Mouse (Mus musculus) forebrain, embryonic 13.5 days (tissue): Measurements from ENCODE around the gene Cntnap4. TPM values are rescaled to one million over a fixed set of nuclear protein-coding genes. Genes with fewer than 3 reads are reported as not detected.

Source experiments
- ATAC-seq: fragments of 200-750 bp; cut with Nextera tagmentation; 2 replicates; pipeline ENCODE4 v1.8.0; 2017
- H3K27ac ChIP-seq: fragments of 300-500 bp; sonication (generic); 2 replicates; pipeline ENCODE4 v1.5.1; 2015; ENCODE audit warnings: inconsistent platforms, mild to moderate bottlenecking, moderate library complexity
- H3K27me3 ChIP-seq: fragments of 300-500 bp; sonication (generic); 2 replicates; pipeline ENCODE4 v1.6.1; 2015; ENCODE audit warnings: mild to moderate bottlenecking, inconsistent platforms
- H3K36me3 ChIP-seq: fragments of 300-500 bp; sonication (generic); 2 replicates; pipeline ENCODE4 v1.6.1; 2015; ENCODE audit warnings: mild to moderate bottlenecking, inconsistent platforms; ENCODE audit not compliant: poor library complexity, severe bottlenecking
- H3K4me1 ChIP-seq: fragments of 300-500 bp; sonication (generic); 2 replicates; pipeline ENCODE4 v1.6.1; 2015; ENCODE audit warnings: inconsistent platforms
- H3K4me2 ChIP-seq: fragments of 300-500 bp; sonication (generic); 2 replicates; pipeline ENCODE4 v1.6.1; 2015; ENCODE audit warnings: inconsistent platforms, mild to moderate bottlenecking, moderate library complexity
- H3K4me3 ChIP-seq: fragments of 300-500 bp; sonication (generic); 2 replicates; pipeline ENCODE4 v1.5.1; 2015; ENCODE audit warnings: mild to moderate bottlenecking, inconsistent platforms
- H3K9ac ChIP-seq: fragments of 300-500 bp; sonication (generic); 2 replicates; pipeline ENCODE4 v1.6.1; 2015; ENCODE audit warnings: mild to moderate bottlenecking, inconsistent platforms
- H3K9me3 ChIP-seq: fragments of 300-500 bp; sonication (generic); replicated peaks from 2 replicates; pipeline ENCODE4 v1.6.1; 2016; ENCODE audit warnings: inconsistent platforms
- WGBS: fragments of 180-500 bp; shearing (Covaris S2); methylation state at CpG from one replicate; pipeline ENCODE4 v1.1.7; 2015; 5-methylcytosine and 5-hydroxymethylcytosine counted together
- polyA plus RNA-seq: library from polyadenylated mRNA; unstranded; fragments of >200 nt; fragmentation: Nextera tagmentation; extraction: Ambion mirVana; gene quantifications from 2 replicates; pipeline ENCODE4 v1.2.1, GENCODE M21; 2015

Cntnap4 gene
- polyA plus RNA-seq: 6.2 and 8.4 TPM in 2 replicates

DNA sequence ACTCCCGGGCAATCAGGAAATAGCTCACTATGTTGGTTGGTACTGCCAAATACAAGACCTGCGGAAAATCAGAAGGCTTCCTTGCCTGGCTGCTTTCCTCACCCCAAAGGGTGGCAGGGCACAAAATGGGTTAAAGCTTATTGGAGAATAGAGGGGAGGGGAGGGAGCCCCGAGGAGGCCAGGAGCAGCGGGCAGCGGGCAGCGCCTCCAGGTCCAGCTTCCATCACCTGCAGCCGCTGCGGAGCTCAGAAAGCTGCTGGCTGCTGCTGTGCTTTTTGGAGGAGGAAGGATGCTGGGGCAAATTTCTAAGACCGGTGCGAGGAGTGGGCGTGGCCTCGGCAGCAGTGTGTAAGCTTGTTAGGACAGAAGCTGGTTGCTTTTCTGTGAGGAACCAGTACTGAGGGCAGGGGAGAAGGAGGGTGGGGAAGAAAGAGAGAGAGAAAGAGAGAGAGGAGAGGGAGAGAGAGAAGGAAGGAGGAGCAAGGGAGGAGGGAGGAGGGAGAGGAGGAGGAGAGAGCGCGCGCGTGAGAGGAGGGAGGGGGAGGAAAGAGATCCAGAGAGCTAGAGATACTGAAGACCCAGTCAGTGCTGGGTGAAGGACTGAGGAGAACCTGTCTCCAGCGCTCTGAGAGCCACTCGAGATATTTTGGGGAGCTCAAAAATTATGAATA, at the start of gene Cntnap4:
Cntnap4 (plus strand) TSS at position 573 of the 671 bp plus-strand sequence.
- peak within 1 kb of the TSS; percentile 71 for H3K9ac ChIP-seq
- H3K4me3 ChIP-seq: peak within 1 kb of the TSS; percentile 62
- H3K4me2 ChIP-seq: peak within 1 kb of the TSS; percentile 66
- peak; percentile 88 for ATAC-seq
- no peaks in the 10 kb centered on the region for H3K27me3 ChIP-seq
- no peaks in the 10 kb centered on the region for H3K9me3 ChIP-seq
- peaks cover 22% of the 10 kb centered on the region for H3K4me1 ChIP-seq
- no peaks in the 10 kb centered on the region for H3K36me3 ChIP-seq
- peak within 1 kb of the TSS; percentile 78 for H3K27ac ChIP-seq
- 2% methylated on average over 18 of the region's 18 CpGs for WGBS

DNA sequence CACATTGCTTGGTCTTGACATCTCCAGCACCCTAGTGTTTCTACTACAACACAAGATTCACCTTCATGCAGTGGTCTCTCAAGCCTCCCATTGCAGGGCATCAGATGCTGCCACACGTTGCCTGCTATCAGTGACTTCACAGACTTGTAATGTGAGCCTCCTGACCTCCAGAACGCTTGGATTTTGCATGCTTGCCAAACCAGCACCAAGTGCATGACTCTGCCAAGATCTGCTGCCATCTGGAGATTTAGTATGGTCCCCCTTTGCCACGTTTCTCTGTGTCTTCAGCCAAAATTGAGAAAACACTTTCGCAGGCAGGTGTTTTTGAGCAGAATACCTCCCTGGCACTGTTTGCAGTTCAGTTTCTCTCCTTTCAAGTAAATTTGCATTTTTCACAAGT, 12.5 kb upstream of the Cntnap4 start:
- 62% methylated on average over 4 of the region's 4 CpGs for WGBS
- Histone ChIP-seq H3K27me3 (no peaks in the 10 kb centered on the region), H3K4me3 (no peak overlapping the region), H3K9ac (no peak overlapping the region), H3K36me3 (no peaks in the 10 kb centered on the region), H3K27ac (no peak overlapping the region), H3K4me2 (no peak overlapping the region), H3K9me3 (no peaks in the 10 kb centered on the region), H3K4me1 (no peaks in the 10 kb centered on the region)
- no peak for ATAC-seq

DNA sequence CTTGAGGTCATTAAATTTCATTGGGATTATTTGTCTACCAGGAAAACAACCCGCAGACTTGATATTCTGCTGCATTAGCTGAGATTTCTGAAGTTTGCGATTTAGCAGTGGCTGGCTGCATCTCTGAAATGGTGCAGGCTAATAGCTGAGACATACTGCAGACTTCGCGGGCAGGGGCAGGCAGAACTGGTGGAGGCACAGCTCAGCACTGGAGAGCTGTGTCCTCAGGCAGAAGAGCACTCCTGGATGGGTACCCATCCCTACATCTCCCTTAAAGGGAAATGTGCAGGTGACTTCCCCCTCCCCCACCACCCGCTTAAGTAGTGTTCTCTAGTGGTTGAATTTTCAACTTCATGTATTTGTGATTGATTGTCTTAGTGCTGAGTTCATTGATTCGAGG, 698 bp downstream of the Cntnap4 start:
- Histone ChIP-seq H3K27me3 (no peaks in the 10 kb centered on the region), H3K36me3 (no peaks in the 10 kb centered on the region), H3K9ac (peak overlapping the region; percentile 71), H3K4me3 (peak overlapping the region; percentile 62), H3K4me1 (peaks cover 22% of the 10 kb centered on the region), H3K4me2 (peak overlapping the region; percentile 66), H3K9me3 (no peaks in the 10 kb centered on the region), H3K27ac (no peak overlapping the region)
- no peak; the same call in 1 of the 2 replicates for ATAC-seq
- whole genome bisulfite sequencing: 9% methylated on average over 6 of the region's 6 CpGs

DNA sequence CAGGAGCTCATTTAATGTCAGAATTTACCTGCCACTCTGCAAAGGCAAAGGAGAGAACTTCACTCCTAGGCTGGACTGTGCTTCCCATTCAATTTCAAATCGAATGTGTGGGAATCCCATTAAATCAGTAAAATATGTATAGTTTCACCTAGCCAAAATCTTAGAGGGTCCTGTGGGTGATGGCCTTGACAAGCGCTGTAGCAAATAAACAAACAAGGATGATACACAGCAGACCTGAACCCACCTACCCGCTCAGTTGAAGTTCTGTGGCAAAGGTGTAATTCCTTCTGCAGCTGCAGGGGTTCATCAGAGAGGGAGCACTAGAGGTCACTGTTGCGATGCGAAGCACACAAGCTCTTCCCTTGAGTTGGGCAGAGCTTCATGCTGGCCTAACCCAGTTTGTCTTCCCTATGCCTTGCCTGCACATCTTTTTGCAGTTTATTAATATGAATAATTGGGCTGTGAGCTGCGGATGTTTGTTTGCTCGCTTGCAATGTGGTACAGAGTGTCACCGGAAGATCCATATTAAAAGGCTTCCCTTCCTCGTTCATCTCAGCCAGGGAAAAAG, 1.6 kb downstream of the Cntnap4 start:
- peak; percentile 76 for ATAC-seq
- H3K4me1 ChIP-seq: peaks cover 22% of the 10 kb centered on the region
- 13% methylated on average over 9 of the region's 9 CpGs for WGBS
- peak overlapping the region; percentile 62 for H3K4me3 ChIP-seq
- H3K36me3 ChIP-seq: no peaks in the 10 kb centered on the region
- peak overlapping the region; percentile 66 for H3K4me2 ChIP-seq
- H3K9ac ChIP-seq: no peak overlapping the region; the same call in 1 of the 2 replicates
- H3K27me3 ChIP-seq: no peaks in the 10 kb centered on the region
- H3K9me3 ChIP-seq: no peaks in the 10 kb centered on the region
- no peak overlapping the region for H3K27ac ChIP-seq

DNA sequence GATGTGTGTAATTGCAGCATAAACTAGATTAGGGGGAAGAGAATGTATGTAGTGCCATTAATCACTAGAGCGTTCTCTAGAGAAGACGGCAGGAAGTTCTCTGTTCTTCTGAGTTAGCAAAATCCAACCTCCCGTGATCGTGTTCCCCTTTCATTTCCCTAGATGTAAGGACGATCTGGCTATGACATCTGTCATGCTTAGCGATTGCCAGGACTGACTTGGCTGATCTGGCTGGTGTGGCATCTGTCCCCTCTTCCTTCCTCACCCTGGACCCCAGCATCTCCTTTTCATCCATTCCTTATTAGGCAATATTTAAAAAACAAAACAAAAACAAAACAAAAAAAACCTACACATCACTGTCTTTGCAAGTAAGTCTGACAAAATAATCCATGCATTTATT, 11.6 kb downstream of the Cntnap4 start:
- Histone ChIP-seq H3K9me3 (no peaks in the 10 kb centered on the region), H3K27ac (no peak overlapping the region; the same call in 1 of the 2 replicates), H3K4me2 (no peak overlapping the region), H3K9ac (no peak overlapping the region), H3K36me3 (no peaks in the 10 kb centered on the region), H3K4me3 (no peak overlapping the region), H3K27me3 (no peaks in the 10 kb centered on the region), H3K4me1 (peaks cover 6% of the 10 kb centered on the region; the same call in 1 of the 2 replicates)
- ATAC-seq: no peak
- 62% methylated on average over 6 of the region's 6 CpGs for WGBS

DNA sequence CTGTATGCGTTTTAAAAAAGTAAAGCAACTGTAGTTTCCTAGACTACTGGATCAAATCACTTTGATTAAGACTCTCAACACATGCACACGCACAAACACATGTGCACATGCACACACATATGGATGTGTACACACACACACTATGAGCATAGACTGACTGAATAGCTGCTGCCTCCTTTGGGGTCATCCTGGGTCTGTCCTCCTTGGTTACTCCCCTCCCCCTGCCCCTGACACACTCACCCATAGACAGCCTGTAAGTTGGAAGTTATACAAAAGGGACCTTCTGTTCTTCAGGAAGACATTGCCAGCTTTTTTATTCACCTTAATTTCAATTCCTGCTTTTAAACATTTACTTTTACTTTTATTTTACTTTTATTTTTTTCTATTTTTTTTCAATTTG, 13.6 kb downstream of the Cntnap4 start:
- 83% methylated on average over 2 of the region's 2 CpGs for WGBS
- Histone ChIP-seq H3K9me3 (no peaks in the 10 kb centered on the region), H3K27me3 (no peaks in the 10 kb centered on the region), H3K27ac (no peak overlapping the region), H3K36me3 (no peaks in the 10 kb centered on the region), H3K4me1 (peaks cover 6% of the 10 kb centered on the region; the same call in 1 of the 2 replicates), H3K9ac (no peak overlapping the region), H3K4me2 (no peak overlapping the region), H3K4me3 (no peak overlapping the region)
- ATAC-seq: no peak

DNA sequence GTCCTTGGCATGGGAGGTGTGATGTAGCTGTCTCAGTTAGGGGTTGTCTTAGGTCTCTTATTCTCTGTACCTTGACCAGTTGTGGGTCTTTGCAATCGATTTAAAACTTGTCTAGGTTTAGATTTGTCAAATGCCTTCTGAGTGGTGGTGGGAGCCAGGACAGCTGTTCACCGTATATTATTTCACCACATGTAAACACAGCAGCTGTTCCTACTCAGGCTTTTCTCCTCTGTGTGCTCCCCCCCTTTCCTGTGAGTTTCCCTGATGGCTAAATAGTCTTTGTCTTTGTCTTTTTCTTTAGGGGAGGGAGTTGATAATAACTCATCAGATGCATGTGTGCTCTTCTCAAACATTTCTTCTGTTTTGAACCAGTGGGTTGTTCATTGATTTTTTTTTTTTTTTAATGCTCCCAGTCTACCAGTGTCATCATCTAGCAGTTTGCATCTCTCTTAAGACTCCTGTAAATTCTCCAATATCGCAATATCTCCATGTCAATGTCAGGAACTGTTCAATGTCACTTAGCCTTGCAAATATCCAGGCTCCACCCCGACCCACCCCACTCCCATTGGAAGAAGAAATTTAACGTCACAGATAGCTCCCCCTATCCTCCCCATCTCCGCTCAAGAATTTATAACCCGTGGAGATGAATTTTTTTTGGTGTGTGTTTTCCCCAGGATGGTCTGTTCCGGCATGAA, 18.7 kb downstream of the Cntnap4 start:
- H3K27me3 ChIP-seq: no peaks in the 10 kb centered on the region
- no peak overlapping the region for H3K27ac ChIP-seq
- 79% methylated on average over 8 of the region's 8 CpGs for WGBS
- no peak for ATAC-seq
- no peak overlapping the region for H3K9ac ChIP-seq
- H3K4me2 ChIP-seq: no peak overlapping the region
- no peaks in the 10 kb centered on the region for H3K9me3 ChIP-seq
- H3K36me3 ChIP-seq: no peaks in the 10 kb centered on the region
- H3K4me1 ChIP-seq: peaks cover 6% of the 10 kb centered on the region; the same call in 1 of the 2 replicates
- no peak overlapping the region for H3K4me3 ChIP-seq

DNA sequence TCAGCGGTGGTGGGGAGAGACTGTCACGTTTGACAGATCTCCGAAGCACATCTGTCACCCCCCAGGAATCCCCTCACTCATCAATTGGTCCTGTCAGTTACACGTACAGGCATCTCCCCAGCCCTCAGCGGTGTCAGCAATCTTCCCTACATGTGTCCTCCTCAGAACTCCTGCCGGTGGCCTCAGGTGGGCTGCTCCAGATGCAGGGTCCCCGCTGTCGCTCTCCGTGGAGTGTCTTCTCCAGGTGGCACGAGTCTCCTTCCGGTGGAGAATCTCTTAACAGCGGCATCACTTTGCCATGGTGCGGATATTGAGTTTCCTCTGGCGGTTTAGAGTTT, 19.2 kb downstream of the Cntnap4 start:
- H3K4me2 ChIP-seq: 0 out of 2 replicates have a peak overlapping the region, but pooled peaks have one; percentile 16
- ATAC-seq: no peak
- WGBS: 78% methylated on average over 14 of the region's 14 CpGs

DNA sequence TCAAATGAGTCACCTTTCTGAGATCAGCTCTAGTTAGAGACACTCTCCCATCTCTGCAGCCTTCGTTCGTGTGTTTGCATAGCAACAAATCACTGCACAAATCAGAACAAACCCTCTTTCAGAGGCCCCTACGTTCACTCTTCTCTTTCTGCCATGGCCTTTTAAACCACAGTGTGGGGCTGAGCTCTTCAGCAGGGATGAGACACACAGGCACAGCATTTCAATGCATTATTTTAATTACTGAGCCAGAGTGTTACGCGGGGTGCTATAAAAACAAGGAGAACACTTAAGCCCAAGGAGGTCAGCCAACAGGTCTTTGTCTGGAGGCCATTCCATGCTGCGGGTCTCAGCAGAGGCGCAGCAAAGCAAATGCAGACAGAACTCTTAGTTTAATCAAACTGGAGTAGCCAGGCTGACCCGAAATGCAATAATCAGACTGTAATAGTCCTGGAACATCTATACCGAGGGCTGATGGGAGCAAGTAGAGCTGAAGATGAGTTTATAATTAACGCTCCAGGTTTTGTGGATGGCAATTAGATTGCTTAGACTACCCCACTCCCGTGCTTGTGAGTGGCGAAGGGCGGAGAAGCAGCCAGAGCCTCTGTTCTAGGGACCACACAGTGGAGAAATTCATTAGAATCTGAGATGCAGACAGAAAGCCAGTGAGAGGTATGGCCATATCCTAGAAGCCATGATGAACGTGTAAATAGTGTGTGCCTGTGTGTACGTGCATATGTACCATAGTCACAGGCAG, 26.4 kb downstream of the Cntnap4 start:
- Histone ChIP-seq H3K9me3 (no peaks in the 10 kb centered on the region), H3K27me3 (no peaks in the 10 kb centered on the region), H3K4me1 (peaks cover 6% of the 10 kb centered on the region; the same call in 1 of the 2 replicates), H3K9ac (no peak overlapping the region), H3K27ac (0 out of 2 replicates have a peak overlapping the region, but pooled peaks have one; percentile 3), H3K4me2 (no peak overlapping the region), H3K36me3 (no peaks in the 10 kb centered on the region), H3K4me3 (no peak overlapping the region)
- WGBS: 45% methylated on average over 15 of the region's 15 CpGs
- no peak; the same call in 1 of the 2 replicates for ATAC-seq

More for the DNA sequence above, 19.2 kb downstream of the Cntnap4 start:
- H3K9ac ChIP-seq: no peak overlapping the region
- H3K36me3 ChIP-seq: no peaks in the 10 kb centered on the region
- no peaks in the 10 kb centered on the region for H3K9me3 ChIP-seq
- H3K4me1 ChIP-seq: peaks cover 6% of the 10 kb centered on the region; the same call in 1 of the 2 replicates
- H3K4me3 ChIP-seq: no peak overlapping the region
- H3K27ac ChIP-seq: no peak overlapping the region
- H3K27me3 ChIP-seq: no peaks in the 10 kb centered on the region

DNA sequence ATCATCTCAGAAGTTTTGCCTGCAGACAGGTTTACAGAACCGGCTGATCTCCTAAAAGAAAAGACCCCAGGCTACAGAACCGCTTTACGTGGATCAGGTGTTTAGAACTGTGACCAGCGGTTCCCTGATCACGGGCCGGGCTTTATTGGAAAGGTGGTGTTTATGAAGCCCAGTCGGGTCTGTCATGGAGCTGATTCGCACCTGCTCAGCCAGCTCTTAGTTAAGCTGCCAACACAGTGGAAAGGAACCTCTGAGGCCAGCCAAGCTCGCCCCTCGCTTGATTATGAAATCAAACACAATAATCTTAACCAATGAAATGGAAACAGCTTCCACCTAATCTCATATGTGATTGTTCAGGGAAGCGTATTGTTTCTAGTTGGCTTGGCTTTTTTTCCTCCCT, 30.1 kb downstream of the Cntnap4 start:
- Histone ChIP-seq H3K9ac (no peak overlapping the region), H3K4me1 (peaks cover 6% of the 10 kb centered on the region; the same call in 1 of the 2 replicates), H3K27me3 (no peaks in the 10 kb centered on the region), H3K9me3 (no peaks in the 10 kb centered on the region), H3K4me2 (no peak overlapping the region), H3K27ac (no peak overlapping the region), H3K4me3 (no peak overlapping the region), H3K36me3 (no peaks in the 10 kb centered on the region)
- WGBS: 90% methylated on average over 11 of the region's 11 CpGs
- no peak for ATAC-seq

DNA sequence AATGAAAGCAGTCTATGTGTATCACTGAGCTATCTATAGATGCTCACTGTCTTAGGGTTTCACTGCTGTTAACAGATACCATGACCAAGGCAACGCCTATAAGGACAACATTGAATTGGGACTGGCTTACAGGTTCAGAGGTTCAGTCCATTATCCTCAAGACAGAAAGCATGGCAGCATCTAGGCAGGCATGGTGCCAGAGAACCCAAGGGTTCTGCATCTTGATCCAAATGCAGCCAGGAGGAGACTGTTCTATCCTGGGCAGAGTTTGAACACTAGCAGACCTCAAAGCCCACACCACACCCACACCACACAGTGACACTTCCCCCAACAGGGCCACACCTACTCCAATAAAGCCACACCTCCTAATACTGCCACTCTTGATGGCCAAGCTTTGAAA, 31.3 kb downstream of the Cntnap4 start:
- no peak overlapping the region for H3K27ac ChIP-seq
- ATAC-seq: no peak
- no peak overlapping the region for H3K4me3 ChIP-seq
- no peaks in the 10 kb centered on the region for H3K36me3 ChIP-seq
- H3K27me3 ChIP-seq: no peaks in the 10 kb centered on the region
- H3K9me3 ChIP-seq: no peaks in the 10 kb centered on the region
- no peak overlapping the region for H3K4me2 ChIP-seq
- peaks cover 6% of the 10 kb centered on the region; the same call in 1 of the 2 replicates for H3K4me1 ChIP-seq
- no peak overlapping the region for H3K9ac ChIP-seq
- WGBS: 89% methylated on average over 1 of the region's 1 CpGs
